Mouse (Mus musculus) inflammation-experienced regulatory T-cells (primary cell): ENCODE measurements around the gene Sult5a1. TPM values are rescaled to one million over a fixed set of nuclear protein-coding genes. Genes with fewer than 3 reads are reported as not detected.

ENCODE experiments used
- polyA plus RNA-seq, 2 experiments: library from polyadenylated mRNA; unstranded; fragments of 100-300 nt; shearing (Covaris generic); gene quantifications; one replicate each; pipeline ENCODE4 v1.2.1; 2017

The Sult5a1 gene
- 1 to 10 TPM in 1 of 2 experiments, under 1 TPM in 1; 0.19 to 3.3 TPM for polyA plus RNA-seq

DNA sequence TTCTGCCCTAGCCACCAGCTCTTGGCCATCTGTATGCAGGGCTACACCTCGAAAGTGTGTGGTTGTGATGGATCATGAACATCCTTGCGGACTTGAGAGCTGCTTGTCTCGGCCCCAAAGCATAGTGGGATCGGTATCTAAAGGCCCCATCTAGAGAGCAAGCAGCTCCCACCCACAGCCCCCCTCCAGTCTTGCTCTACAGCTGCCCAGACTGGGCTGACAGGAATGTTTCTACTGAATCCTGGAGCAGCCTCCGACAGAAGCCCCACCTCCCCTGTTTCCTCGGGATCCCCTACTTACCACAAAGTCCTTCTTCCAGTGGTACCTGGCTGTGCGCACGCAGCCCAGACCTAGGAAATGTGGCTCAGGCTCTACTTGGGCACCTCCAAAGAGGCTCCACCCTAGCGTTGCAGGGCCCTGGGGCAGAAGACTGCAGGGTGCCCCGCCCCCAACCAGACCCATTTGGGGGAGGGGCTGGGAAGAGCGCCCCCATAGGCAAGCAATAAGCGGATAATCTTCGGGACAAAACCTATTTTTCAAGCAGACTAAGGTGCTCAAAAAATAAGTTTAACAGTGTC lies at the start of gene Sult5a1:
Gene Sult5a1, minus strand, starts transcription at position 428 of the 578 bp plus-strand sequence.

DNA sequence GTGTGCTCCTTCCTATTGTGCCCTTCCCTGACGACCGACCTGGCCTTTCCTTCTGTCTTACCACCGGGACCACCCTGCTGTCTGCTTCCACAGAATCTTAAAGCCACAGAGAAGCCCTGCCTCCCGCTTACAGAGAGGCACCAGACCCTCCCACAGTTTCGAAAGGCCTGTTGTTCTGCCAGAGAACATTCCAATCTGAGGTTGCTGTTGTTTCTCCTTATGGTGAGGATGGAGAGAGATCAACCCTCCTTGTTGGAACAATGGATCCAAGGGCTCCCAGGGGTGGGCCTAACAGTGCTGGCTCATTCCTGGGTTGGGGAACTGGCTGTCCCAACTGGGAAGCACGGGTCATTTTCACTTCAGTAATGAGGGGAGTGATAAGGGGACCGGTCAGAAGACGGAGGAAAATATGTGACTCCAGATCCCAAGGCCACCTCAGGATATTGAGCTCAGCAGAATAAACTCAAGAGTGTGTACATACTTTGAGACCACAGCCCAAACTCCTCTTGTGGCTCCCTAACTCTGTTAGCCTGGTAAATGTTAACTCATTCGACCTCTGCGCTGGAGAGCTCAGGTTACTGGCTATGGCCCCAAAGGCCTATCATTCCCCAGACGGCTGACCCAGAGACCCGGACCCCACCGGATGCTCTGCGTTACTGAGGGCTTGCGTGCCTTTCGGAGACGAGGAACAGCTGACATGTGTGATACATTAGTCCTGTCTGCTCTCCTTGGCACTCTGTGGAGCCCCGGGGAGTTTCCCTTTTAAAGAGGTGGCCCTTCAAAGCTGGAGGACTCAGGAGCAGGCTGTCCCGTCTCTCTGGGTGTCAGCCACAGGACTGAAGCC lies 27.7 kb upstream of the Sult5a1 start, which contains the start of gene Dpep1:
Gene Dpep1, plus strand, starts transcription at position 677 of the 844 bp plus-strand sequence.

DNA sequence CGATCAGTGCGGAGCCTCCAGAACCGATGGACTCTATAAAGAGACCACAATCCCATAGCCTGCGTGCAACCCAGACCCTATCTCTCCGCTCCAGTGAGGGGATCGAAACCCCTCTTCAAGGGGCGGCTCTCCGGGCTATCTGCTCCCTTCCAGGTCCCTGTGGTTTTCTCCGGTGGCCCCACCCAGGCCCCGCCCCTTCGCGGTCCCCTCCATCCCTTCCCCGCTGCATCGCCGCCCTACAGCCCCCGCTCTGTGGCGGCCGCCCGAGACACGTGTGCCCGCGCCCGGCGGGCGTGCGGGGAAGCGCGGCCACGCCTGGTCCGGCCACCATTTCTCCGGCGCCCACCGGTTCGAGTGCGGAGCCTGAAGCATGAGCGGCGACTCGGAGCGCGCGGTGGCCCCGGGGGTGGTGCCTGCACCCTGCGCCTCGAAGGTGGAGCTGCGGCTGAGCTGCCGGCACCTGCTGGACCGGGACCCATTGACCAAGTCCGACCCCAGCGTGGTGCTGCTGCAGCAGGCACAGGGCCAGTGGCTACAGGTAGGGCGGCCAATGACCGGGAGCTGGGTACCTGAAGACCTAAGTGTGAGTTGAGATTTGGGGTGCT lies 40.9 kb downstream of the Sult5a1 start, which contains the start of gene Cpne7:
Gene Cpne7, plus strand, starts transcription at position 248 of the 605 bp plus-strand sequence.

DNA sequence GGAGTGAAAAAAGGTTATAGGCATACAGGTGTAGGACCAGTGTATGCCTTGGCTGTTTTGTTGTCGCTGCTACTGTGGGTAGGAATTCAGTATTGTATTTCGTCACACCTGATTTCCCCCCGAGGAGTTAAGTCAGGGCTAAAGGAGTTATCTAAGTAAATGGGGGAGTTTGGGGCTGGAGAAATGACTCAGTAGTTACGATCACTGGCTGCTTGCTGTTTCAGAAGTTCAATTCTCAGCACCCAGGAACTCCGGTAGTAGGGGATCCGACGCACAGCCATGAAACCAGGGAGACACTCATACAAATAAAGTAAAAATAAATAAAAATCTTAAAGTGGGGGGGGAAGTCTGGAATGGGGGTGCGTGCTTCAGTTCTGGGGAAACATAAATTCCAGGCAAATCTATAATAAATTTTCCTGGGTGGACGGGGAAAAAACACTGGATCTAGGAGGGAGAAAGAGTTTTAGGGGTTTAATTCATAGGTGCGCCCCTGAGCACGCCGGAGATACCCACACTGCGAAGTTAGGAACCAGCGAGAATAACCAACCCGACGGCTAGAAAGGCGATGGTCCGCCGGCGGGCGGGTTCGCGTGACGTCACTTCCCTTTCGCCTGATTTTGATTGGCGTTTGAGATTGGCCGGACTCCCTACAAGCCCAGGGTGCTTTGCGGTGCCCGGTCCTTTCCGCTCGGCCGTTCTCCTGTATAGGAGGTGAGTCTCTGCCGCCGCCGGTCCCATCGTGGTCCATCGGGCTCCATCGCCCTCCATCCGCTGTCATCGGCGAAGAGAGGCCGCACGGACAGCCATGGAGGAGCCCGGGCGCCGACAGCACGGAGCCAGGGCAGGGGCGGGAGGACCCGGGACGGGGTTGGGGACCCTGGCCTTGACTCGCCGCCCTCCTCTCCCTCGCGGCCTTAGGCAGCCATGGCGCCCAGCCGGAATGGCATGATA lies 56.1 kb downstream of the Sult5a1 start, which contains the start of gene Rpl13:
Gene Rpl13, plus strand, starts transcription at position 616 of the 951 bp plus-strand sequence.

Other genes starting within 250 kb of the Sult5a1 start
- 100 to 1,000 TPM; 238 to 239 TPM for gene Ankrd11, start 116.0 kb downstream of the Sult5a1 start, polyA plus RNA-seq
- gene Spg7, start 95.4 kb downstream of the Sult5a1 start, polyA plus RNA-seq: 10 to 100 TPM; 68.7 to 93.1 TPM
- gene Rpl13, start 56.0 kb downstream of the Sult5a1 start, polyA plus RNA-seq: 100 to 1,000 TPM; 658 to 852 TPM
- 10 to 100 TPM in 1 of 2 experiments, 1 to 10 TPM in 1; 4.6 to 23.6 TPM for gene Cpne7, start 40.9 kb downstream of the Sult5a1 start, polyA plus RNA-seq
- 1 to 10 TPM in 1 of 2 experiments, under 1 TPM in 1; 0.20 to 1.2 TPM for gene Dpep1, start 27.9 kb upstream of the Sult5a1 start, polyA plus RNA-seq
- 100 to 1,000 TPM; 175 to 188 TPM for gene Chmp1a, start 54.4 kb upstream of the Sult5a1 start, polyA plus RNA-seq
- gene Spata33, start 54.5 kb upstream of the Sult5a1 start, polyA plus RNA-seq: 1 to 10 TPM in 1 of 2 experiments, not detected in 1; 2.7 TPM
- 10 to 100 TPM; 20.7 to 36.0 TPM for gene Cdk10, start 66.5 kb upstream of the Sult5a1 start, polyA plus RNA-seq
- gene Spata2l, start 77.9 kb upstream of the Sult5a1 start, polyA plus RNA-seq: 10 to 100 TPM; 11.6 to 15.1 TPM
- gene Zfp276, start 95.9 kb upstream of the Sult5a1 start, polyA plus RNA-seq: 10 to 100 TPM; 36.0 to 52.2 TPM
- gene Vps9d1, start 96.0 kb upstream of the Sult5a1 start, polyA plus RNA-seq: 10 to 100 TPM; 26.5 to 35.1 TPM
- 10 to 100 TPM in 1 of 2 experiments, 1 to 10 TPM in 1; 7.3 to 13.6 TPM for gene Fanca, start 160.3 kb upstream of the Sult5a1 start, polyA plus RNA-seq
- under 1 TPM in 1 of 2 experiments, not detected in 1; 0.12 TPM for gene Spire2, start 174.4 kb upstream of the Sult5a1 start, polyA plus RNA-seq
- 100 to 1,000 TPM; 239 to 260 TPM for gene Tcf25, start 215.4 kb upstream of the Sult5a1 start, polyA plus RNA-seq
- gene Mc1r, start 248.8 kb upstream of the Sult5a1 start, polyA plus RNA-seq: 1 to 10 TPM in 1 of 2 experiments, under 1 TPM in 1; 0.23 to 3.6 TPM